Mouse (Mus musculus): ENCODE data around the gene Rap1b. TPM values are rescaled to one million over a fixed set of nuclear protein-coding genes. Genes with fewer than 3 reads are reported as not detected.

The Rap1b gene
- total and polyA plus RNA-seq, 2 experiments from 2014 or later: 46.9 to 142 TPM

- ATAC-seq (no peak), DNase-seq (ENCODE audit: low spot score) (no peak)
- Histone ChIP-seq H3K4me3 (ENCODE audit: low read length) (no peak overlapping the region), H3K9me3 (ENCODE audit: low read length) (no peaks in the 10 kb centered on the region), H3K9ac (replicated peaks; ENCODE audit: low read length) (no peak overlapping the region), H3K4me1 (ENCODE audit: insufficient read depth, low read length) (no peaks in the 10 kb centered on the region), H3K36me3 (ENCODE audit: insufficient read depth, low read length) (no peaks in the 10 kb centered on the region), H3K27me3 (ENCODE audit: insufficient read depth, low read length) (no peaks in the 10 kb centered on the region), H3K27ac (no peak overlapping the region), H3K4me2 (ENCODE audit: low read depth, low read length) (no peak overlapping the region)
- no peak for TF ChIP-seq CTCF (IDR thresholded peaks at IDR 0.05; ENCODE audit: low read depth)
- 84% methylated on average over 16 of the region's 16 CpGs for WGBS
These were observed 15.1 kb upstream of the Rap1b start for GRCm38 (mm10) chr10:117860958-117861357.

DNA sequence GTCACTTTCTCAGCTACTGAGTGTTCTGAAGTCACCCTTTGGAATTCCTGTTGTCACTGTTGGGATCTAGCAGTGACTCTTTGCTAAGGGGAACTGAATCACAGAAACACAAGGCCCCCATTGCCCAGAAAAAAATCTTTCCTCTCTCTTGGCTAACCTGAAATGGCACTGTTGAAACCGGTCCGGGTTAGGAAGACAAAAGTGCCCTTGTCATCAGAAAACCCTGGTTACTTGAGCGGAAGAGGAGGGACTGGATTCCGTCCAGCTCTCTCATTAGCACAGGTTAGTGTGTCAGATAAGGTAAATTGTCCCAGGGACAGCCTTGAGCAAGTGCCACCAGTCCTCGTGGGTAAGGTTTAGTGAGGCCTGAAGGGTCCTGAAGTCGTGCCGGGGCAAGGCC, 14.5 kb upstream of the Rap1b start:
- no peak for TF ChIP-seq CTCF (IDR thresholded peaks at IDR 0.05; ENCODE audit: low read depth)
- WGBS: 79% methylated on average over 7 of the region's 7 CpGs
- Histone ChIP-seq H3K4me3 (ENCODE audit: low read length) (no peak overlapping the region), H3K4me1 (ENCODE audit: insufficient read depth, low read length) (no peaks in the 10 kb centered on the region), H3K9me3 (ENCODE audit: low read length) (no peaks in the 10 kb centered on the region), H3K27me3 (ENCODE audit: insufficient read depth, low read length) (no peaks in the 10 kb centered on the region), H3K4me2 (ENCODE audit: low read depth, low read length) (no peak overlapping the region), H3K36me3 (ENCODE audit: insufficient read depth, low read length) (no peaks in the 10 kb centered on the region), H3K27ac (no peak overlapping the region), H3K9ac (replicated peaks; ENCODE audit: low read length) (no peak overlapping the region)
- DNase-seq (ENCODE audit: low spot score) (no peak), ATAC-seq (no peak)

DNA sequence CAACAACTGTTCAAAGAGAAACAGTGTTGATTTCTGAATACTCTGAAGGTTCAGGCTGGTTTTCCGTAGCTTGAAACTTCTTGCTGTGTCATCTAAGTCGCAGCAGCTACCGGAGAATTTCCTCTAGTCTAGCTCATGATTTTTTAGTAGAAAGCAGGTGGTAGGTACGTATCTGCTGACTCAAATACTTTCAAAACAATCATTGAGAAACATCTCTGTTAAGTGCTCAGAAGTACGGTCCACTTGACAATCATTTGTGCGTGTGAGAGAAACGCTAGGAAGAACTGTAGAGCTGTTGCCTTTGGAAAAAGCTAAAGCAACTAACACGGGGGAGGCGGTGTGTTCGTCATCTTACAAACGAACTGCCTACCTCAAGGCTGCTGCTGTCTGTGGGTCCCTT, 14.0 kb upstream of the Rap1b start:
- H3K4me2 ChIP-seq (ENCODE audit: low read depth, low read length): no peak overlapping the region
- H3K27me3 ChIP-seq (ENCODE audit: insufficient read depth, low read length): no peaks in the 10 kb centered on the region
- no peak for TF ChIP-seq CTCF (IDR thresholded peaks at IDR 0.05; ENCODE audit: low read depth)
- H3K36me3 ChIP-seq (ENCODE audit: insufficient read depth, low read length): no peaks in the 10 kb centered on the region
- H3K4me1 ChIP-seq (ENCODE audit: insufficient read depth, low read length): no peaks in the 10 kb centered on the region
- no peaks in the 10 kb centered on the region for H3K9me3 ChIP-seq (ENCODE audit: low read length)
- 93% methylated on average over 11 of the region's 11 CpGs for WGBS
- H3K9ac ChIP-seq (replicated peaks; ENCODE audit: low read length): no peak overlapping the region
- no peak overlapping the region for H3K27ac ChIP-seq
- ATAC-seq (no peak), DNase-seq (ENCODE audit: low spot score) (no peak)
- no peak overlapping the region for H3K4me3 ChIP-seq (ENCODE audit: low read length)

- 30% methylated on average over 5 of the region's 5 CpGs for WGBS
- H3K4me3 ChIP-seq (ENCODE audit: low read length): no peak overlapping the region
- H3K9me3 ChIP-seq (ENCODE audit: low read length): no peaks in the 10 kb centered on the region
- H3K4me1 ChIP-seq (ENCODE audit: insufficient read depth, low read length): no peaks in the 10 kb centered on the region
- no peaks in the 10 kb centered on the region for H3K36me3 ChIP-seq (ENCODE audit: insufficient read depth, low read length)
- ATAC-seq: no peak
- no peak overlapping the region for H3K9ac ChIP-seq (replicated peaks; ENCODE audit: low read length)
- no peaks in the 10 kb centered on the region for H3K27me3 ChIP-seq (ENCODE audit: insufficient read depth, low read length)
- TF ChIP-seq CTCF (IDR thresholded peaks at IDR 0.05; ENCODE audit: low read depth): no peak
- no peak overlapping the region for H3K4me2 ChIP-seq (ENCODE audit: low read depth, low read length)
- H3K27ac ChIP-seq: no peak overlapping the region
- DNase-seq (ENCODE audit: low spot score): no peak
These were observed 12.4 kb upstream of the Rap1b start for GRCm38 (mm10) chr10:117858241-117858640.

- no peak for TF ChIP-seq CTCF (IDR thresholded peaks at IDR 0.05; ENCODE audit: low read depth)
- Histone ChIP-seq H3K27ac (no peak overlapping the region), H3K4me3 (ENCODE audit: low read length) (no peak overlapping the region), H3K4me1 (ENCODE audit: insufficient read depth, low read length) (no peaks in the 10 kb centered on the region), H3K27me3 (ENCODE audit: insufficient read depth, low read length) (no peaks in the 10 kb centered on the region), H3K36me3 (ENCODE audit: insufficient read depth, low read length) (no peaks in the 10 kb centered on the region), H3K9ac (replicated peaks; ENCODE audit: low read length) (no peak overlapping the region), H3K4me2 (ENCODE audit: low read depth, low read length) (no peak overlapping the region), H3K9me3 (ENCODE audit: low read length) (no peaks in the 10 kb centered on the region)
- DNase-seq (ENCODE audit: low spot score): no peak
- 86% methylated on average over 8 of the region's 8 CpGs for WGBS
- ATAC-seq: no peak
These were observed 10.3 kb upstream of the Rap1b start for GRCm38 (mm10) chr10:117856001-117856720.

- DNase-seq (ENCODE audit: low spot score) (no peak), ATAC-seq (no peak)
- H3K27ac ChIP-seq: no peak overlapping the region
- no peaks in the 10 kb centered on the region for H3K4me1 ChIP-seq (ENCODE audit: insufficient read depth, low read length)
- H3K4me2 ChIP-seq (ENCODE audit: low read depth, low read length): no peak overlapping the region
- no peak overlapping the region for H3K9ac ChIP-seq (replicated peaks; ENCODE audit: low read length)
- no peaks in the 10 kb centered on the region for H3K9me3 ChIP-seq (ENCODE audit: low read length)
- TF ChIP-seq CTCF (IDR thresholded peaks at IDR 0.05; ENCODE audit: low read depth): 0 out of 2 replicates have a peak, but pooled peaks have one; percentile 17
- H3K36me3 ChIP-seq (ENCODE audit: insufficient read depth, low read length): no peaks in the 10 kb centered on the region
- H3K4me3 ChIP-seq (ENCODE audit: low read length): no peak overlapping the region
- 89% methylated on average over 10 of the region's 10 CpGs for WGBS
- H3K27me3 ChIP-seq (ENCODE audit: insufficient read depth, low read length): no peaks in the 10 kb centered on the region
These were observed 6.9 kb upstream of the Rap1b start for GRCm38 (mm10) chr10:117852648-117853192.

DNA sequence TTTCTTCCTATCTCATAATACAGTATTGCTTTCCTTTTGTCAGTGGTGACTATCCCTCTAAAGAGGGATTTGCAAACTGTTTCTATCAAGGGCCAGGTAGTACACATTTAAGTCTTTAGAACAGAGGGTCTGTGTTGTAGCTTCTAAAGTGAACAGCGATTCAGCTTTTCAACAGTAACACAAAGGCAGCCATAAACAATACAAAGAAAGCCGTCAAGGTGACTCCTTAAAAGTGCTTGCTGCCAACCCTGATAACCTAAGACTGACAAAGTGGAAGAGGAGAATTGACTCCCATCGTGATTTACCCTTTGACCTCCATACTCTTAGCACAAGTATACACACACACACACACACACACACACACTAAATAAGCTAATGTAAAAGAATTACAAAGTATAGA, 3.1 kb upstream of the Rap1b start:
- Histone ChIP-seq H3K27me3 (ENCODE audit: insufficient read depth, low read length) (no peaks in the 10 kb centered on the region), H3K4me1 (ENCODE audit: insufficient read depth, low read length) (peaks cover 10% of the 10 kb centered on the region), H3K4me2 (ENCODE audit: low read depth, low read length) (no peak overlapping the region), H3K9ac (replicated peaks; ENCODE audit: low read length) (no peak overlapping the region), H3K27ac (no peak overlapping the region), H3K36me3 (ENCODE audit: insufficient read depth, low read length) (no peaks in the 10 kb centered on the region), H3K9me3 (ENCODE audit: low read length) (no peaks in the 10 kb centered on the region), H3K4me3 (ENCODE audit: low read length) (no peak overlapping the region)
- TF ChIP-seq CTCF (IDR thresholded peaks at IDR 0.05; ENCODE audit: low read depth): no peak
- no peak for ATAC-seq
- DNase-seq (ENCODE audit: low spot score): no peak
- WGBS: 39% methylated on average over 3 of the region's 3 CpGs

All from hindbrain, postnatal 0 days (tissue).